Mouse (Mus musculus) MEL (cell line): Measurements from ENCODE around the gene Wfdc12. TPM values are rescaled to one million over a fixed set of nuclear protein-coding genes. Genes with fewer than 3 reads are reported as not detected.

ENCODE experiments used
- DNase-seq: peaks from one replicate; pipeline ENCODE4 v3.0.0; 2011; ENCODE audit warnings: low read depth, low spot score
- H3K27ac ChIP-seq: 2 replicates; pipeline ENCODE4 v1.5.1; 2012; ENCODE audit warnings: low read depth, mild to moderate bottlenecking, control low read depth, low read length, moderate library complexity; ENCODE audit not compliant: control insufficient read depth
- H3K27me3 ChIP-seq, 2 experiments: fragments of 150-350 bp in 1 of 2; sonication (generic) in 1 of 2; 2 replicates each; pipeline ENCODE4 v1.6.1; 2012; ENCODE audit warnings: low read length in 2 of 2, mild to moderate bottlenecking in 2 of 2, improper control_type of control experiment in 1 of 2, moderate library complexity in 1 of 2; ENCODE audit not compliant: insufficient read depth in 2 of 2, control insufficient read depth in 1 of 2
- H3K36me3 ChIP-seq, 2 experiments: 2 replicates each; pipeline ENCODE4 v1.6.1; 2012 to 2014; ENCODE audit warnings: low read length in 2 of 2, improper control_type of control experiment in 1 of 2, inconsistent platforms in 1 of 2, mild to moderate bottlenecking in 1 of 2; ENCODE audit not compliant: insufficient read depth in 2 of 2, control insufficient read depth in 1 of 2
- H3K4me1 ChIP-seq, 2 experiments: fragments of 150-350 bp in 1 of 2; sonication (generic) in 1 of 2; 2 replicates each; pipeline ENCODE4 v1.6.1; 2012; ENCODE audit warnings: low read length in 2 of 2, improper control_type of control experiment in 1 of 2, mild to moderate bottlenecking in 1 of 2; ENCODE audit not compliant: insufficient read depth in 2 of 2, control insufficient read depth in 1 of 2
- H3K4me3 ChIP-seq, 2 experiments: fragments of 150-350 bp in 1 of 2; sonication (generic) in 1 of 2; 2 replicates each; pipeline ENCODE4 v1.5.1; 2012; ENCODE audit warnings: low read depth in 2 of 2, low read length in 2 of 2, mild to moderate bottlenecking in 2 of 2, moderate library complexity in 2 of 2, control low read depth in 1 of 2, improper control_type of control experiment in 1 of 2; ENCODE audit not compliant: control insufficient read depth in 1 of 2, insufficient read depth in 1 of 2
- H3K79me2 ChIP-seq: 2 replicates; pipeline ENCODE4 v1.6.1; 2012; ENCODE audit warnings: mild to moderate bottlenecking, low read length, moderate library complexity; ENCODE audit not compliant: control insufficient read depth, poor library complexity, insufficient read depth
- H3K9ac ChIP-seq: 2 replicates; pipeline ENCODE4 v1.6.1; 2012; ENCODE audit warnings: low read depth, mild to moderate bottlenecking, control low read depth, low read length, moderate library complexity; ENCODE audit not compliant: control insufficient read depth, poor library complexity, severe bottlenecking
- H3K9me3 ChIP-seq: fragments of 150-350 bp; sonication (generic); replicated peaks from 2 replicates; pipeline ENCODE4 v1.6.1; 2012; ENCODE audit warnings: mild to moderate bottlenecking, low read length, improper control_type of control experiment, moderate library complexity; ENCODE audit not compliant: insufficient read depth
- BHLHE40 ChIP-seq: IDR thresholded peaks from 2 replicates; pipeline ENCODE4 v1.6.1; 2012; ENCODE audit warnings: low read depth, mild to moderate bottlenecking, inconsistent platforms, low read length, improper control_type of control experiment, borderline replicate concordance
- CHD1 ChIP-seq: IDR thresholded peaks from 2 replicates; pipeline ENCODE4 v1.6.1; 2012; ENCODE audit warnings: low read depth, mild to moderate bottlenecking, inconsistent platforms, low read length, improper control_type of control experiment
- CHD2 ChIP-seq: IDR thresholded peaks from 2 replicates; pipeline ENCODE4 v1.6.1; 2011; ENCODE audit warnings: low read length, improper control_type of control experiment
- CTCF ChIP-seq, 3 experiments: IDR thresholded peaks in 2 of 3; conservative IDR thresholded peaks in 1 of 3; 2 replicates each; pipeline ENCODE4 v1.5.1; 2011 to 2012; ENCODE audit warnings: low read length in 3 of 3, low read depth in 2 of 3, mild to moderate bottlenecking in 2 of 3, improper control_type of control experiment in 1 of 3, inconsistent platforms in 1 of 3, mixed read lengths in 1 of 3, moderate library complexity in 1 of 3; ENCODE audit not compliant: control insufficient read depth in 1 of 3, insufficient read depth in 1 of 3, poor library complexity in 1 of 3, severe bottlenecking in 1 of 3
- ELF1 ChIP-seq: IDR thresholded peaks from 2 replicates; pipeline ENCODE4 v1.6.1; 2014; ENCODE audit warnings: low read depth, mild to moderate bottlenecking, inconsistent platforms, low read length, improper control_type of control experiment, moderate library complexity
- ETS1 ChIP-seq: IDR thresholded peaks from 2 replicates; pipeline ENCODE4 v1.6.1; 2012; ENCODE audit warnings: low read depth, mild to moderate bottlenecking, inconsistent platforms, low read length, improper control_type of control experiment, moderate library complexity
- GABPA ChIP-seq: IDR thresholded peaks from 2 replicates; pipeline ENCODE4 v1.6.1; 2012; ENCODE audit warnings: low read depth, mild to moderate bottlenecking, inconsistent platforms, low read length, improper control_type of control experiment, moderate library complexity
- GATA1 ChIP-seq: IDR thresholded peaks from 2 replicates; pipeline ENCODE4 v1.6.1; 2011; ENCODE audit warnings: low read depth, low read length, improper control_type of control experiment
- JUND ChIP-seq: IDR thresholded peaks from 2 replicates; pipeline ENCODE4 v1.6.1; 2011; ENCODE audit warnings: low read depth, mild to moderate bottlenecking, improper control_type of control experiment, low read length
- KAT2A ChIP-seq: conservative IDR thresholded peaks from 2 replicates; pipeline ENCODE4 v1.6.1; 2012; ENCODE audit warnings: low read depth, low read length, improper control_type of control experiment, inconsistent platforms
- MAX ChIP-seq: IDR thresholded peaks from 2 replicates; pipeline ENCODE4 v1.6.1; 2011; ENCODE audit warnings: low read length, improper control_type of control experiment
- MAZ ChIP-seq: IDR thresholded peaks from 2 replicates; pipeline ENCODE4 v1.6.1; 2012; ENCODE audit warnings: low read depth, mild to moderate bottlenecking, inconsistent platforms, low read length, improper control_type of control experiment
- MXI1 ChIP-seq: IDR thresholded peaks from 2 replicates; pipeline ENCODE4 v1.6.1; 2011; ENCODE audit warnings: mild to moderate bottlenecking, low read depth, low read length, improper control_type of control experiment
- MYB ChIP-seq: IDR thresholded peaks from 2 replicates; pipeline ENCODE4 v1.6.1; 2011; ENCODE audit warnings: mild to moderate bottlenecking, low read depth, low read length, improper control_type of control experiment
- NRF1 ChIP-seq: IDR thresholded peaks from 2 replicates; pipeline ENCODE4 v1.6.1; 2014; ENCODE audit warnings: low read depth, mild to moderate bottlenecking, inconsistent platforms, low read length, improper control_type of control experiment, moderate library complexity; ENCODE audit not compliant: poor library complexity, insufficient read depth, severe bottlenecking
- POLR2AphosphoS5 ChIP-seq: IDR thresholded peaks from 2 replicates; pipeline ENCODE4 v1.6.1; 2012; ENCODE audit warnings: low read depth, borderline replicate concordance, mild to moderate bottlenecking, inconsistent platforms, low read length, moderate library complexity, mixed read lengths
- SIN3A ChIP-seq: IDR thresholded peaks from 2 replicates; pipeline ENCODE4 v1.6.1; 2012; ENCODE audit warnings: low read length, improper control_type of control experiment, inconsistent platforms
- TAL1 ChIP-seq: IDR thresholded peaks from 2 replicates; pipeline ENCODE4 v1.6.1; 2012; ENCODE audit warnings: mild to moderate bottlenecking, inconsistent platforms, low read length, moderate library complexity, mixed read lengths
- TBP ChIP-seq: IDR thresholded peaks from 2 replicates; pipeline ENCODE4 v1.8.0; 2011; ENCODE audit warnings: low read depth, low read length, improper control_type of control experiment
- UBTF ChIP-seq: IDR thresholded peaks from 2 replicates; pipeline ENCODE4 v1.6.1; 2012; ENCODE audit warnings: low read depth, mild to moderate bottlenecking, inconsistent platforms, low read length, improper control_type of control experiment, moderate library complexity, borderline replicate concordance; ENCODE audit not compliant: insufficient read depth
- USF1 ChIP-seq: IDR thresholded peaks from 2 replicates; pipeline ENCODE4 v1.6.1; 2014; ENCODE audit warnings: low read depth, mild to moderate bottlenecking, inconsistent platforms, low read length, improper control_type of control experiment, moderate library complexity
- ZMIZ1 ChIP-seq: IDR thresholded peaks from 2 replicates; pipeline ENCODE4 v1.6.1; 2012; ENCODE audit warnings: low read depth, mild to moderate bottlenecking, inconsistent platforms, low read length, improper control_type of control experiment, moderate library complexity
- ZNF384 ChIP-seq: IDR thresholded peaks from 2 replicates; pipeline ENCODE4 v1.6.1; 2012; ENCODE audit warnings: low read depth, mild to moderate bottlenecking, inconsistent platforms, low read length, improper control_type of control experiment
- polyA plus RNA-seq, 2 experiments: library from polyadenylated mRNA; stranded (reverse) in 1 of 2; unstranded in 1 of 2; fragments of >175 nt in 1 of 2; fragments of >200 nt in 1 of 2; gene quantifications; 2 replicates each; pipeline versions ENCODE4 v1.2.1 to v1.2.4; 2012; ENCODE audit warnings: low replicate concordance in 2 of 2, low read depth in 1 of 2; ENCODE audit not compliant: insufficient read length in 2 of 2, insufficient read depth in 1 of 2, missing spikeins in 1 of 2
- total RNA-seq: library from RNA; depleted of rRNA; stranded (reverse); fragments of 300-350 nt; gene quantifications from 2 replicates; pipeline ENCODE4 v1.2.3, GENCODE M21; 2012

The Wfdc12 gene
- total and polyA plus RNA-seq, 3 experiments = 0.10 TPM; not detected in 2

- Histone ChIP-seq H3K9ac (no peak overlapping the region), H3K4me3 (no peak overlapping the region), H3K27ac (no peak overlapping the region), H3K79me2 (no peaks in the 10 kb centered on the region), H3K9me3 (no peaks in the 10 kb centered on the region), H3K4me1 (peaks cover 2 to 8% of the 10 kb centered on the region in 2 experiments), H3K36me3 (peaks cover 0 to 5% of the 10 kb centered on the region in 2 experiments; a peak in 2 of 4 replicates), H3K27me3 (no peaks in the 10 kb centered on the region; a peak in 1 of 4 replicates)
- no peak for DNase-seq
- TF ChIP-seq UBTF (no peak), USF1 (no peak), ETS1 (no peak), CTCF (IDR thresholded peaks at IDR 0.05 in 2 of 3, conservative IDR thresholded peaks at IDR 0.05 in 1 of 3; ENCODE audit: control insufficient read depth in 1 of 3, insufficient read depth in 1 of 3, low read depth in 2 of 3, low read length in 3 of 3, poor library complexity in 1 of 3, severe bottlenecking in 1 of 3) (no peak), CHD1 (no peak), TAL1 (no peak), BHLHE40 (no peak), CHD2 (no peak), SIN3A (no peak), KAT2A (no peak), JUND (no peak), GABPA (no peak), POLR2AphosphoS5 (no peak)
Observed at GRCm38 (mm10) chr2:164183340-164183739, 7.1 kb downstream of the Wfdc12 start.

GRCm38 (mm10) chr2:164182692-164183255 is 7.6 kb downstream of the Wfdc12 start, which contains the start of gene Wfdc5:
Gene Wfdc5 (minus strand): TSS chr2:164182742.
- Histone ChIP-seq H3K9me3 (no peaks in the 10 kb centered on the region), H3K4me1 (peaks cover 2 to 8% of the 10 kb centered on the region in 2 experiments), H3K27me3 (no peaks in the 10 kb centered on the region; a peak in 1 of 4 replicates), H3K79me2 (no peaks in the 10 kb centered on the region), H3K9ac (no peak within 1 kb of the TSS), H3K36me3 (peaks cover 0 to 5% of the 10 kb centered on the region in 2 experiments; a peak in 2 of 4 replicates), H3K4me3 (no peak within 1 kb of the TSS), H3K27ac (no peak within 1 kb of the TSS)
- no peak for TF ChIP-seq MYB
- no peak for DNase-seq

- no peak overlapping the region for H3K4me3 ChIP-seq
- no peaks in the 10 kb centered on the region for H3K79me2 ChIP-seq
- TF ChIP-seq NRF1 (no peak), ETS1 (no peak), ELF1 (no peak), MXI1 (no peak), ZNF384 (no peak), MAX (no peak), MAZ (no peak), USF1 (no peak), ZMIZ1 (no peak), JUND (no peak), UBTF (no peak), TBP (no peak), GATA1 (no peak)
- H3K9ac ChIP-seq = no peak overlapping the region
- no peaks in the 10 kb centered on the region for H3K9me3 ChIP-seq
- H3K36me3 ChIP-seq = peaks cover 0 to 7% of the 10 kb centered on the region in 2 experiments; a peak in 2 of 4 replicates
- peaks cover 2 to 11% of the 10 kb centered on the region in 2 experiments for H3K4me1 ChIP-seq
- no peaks in the 10 kb centered on the region; a peak in 1 of 4 replicates for H3K27me3 ChIP-seq
- DNase-seq = no peak
- no peak overlapping the region for H3K27ac ChIP-seq
Observed at GRCm38 (mm10) chr2:164180770-164181169, 9.6 kb downstream of the Wfdc12 start.
